ENCODE assay signal across 19 mouse cellular contexts in the genomic region with DNA sequence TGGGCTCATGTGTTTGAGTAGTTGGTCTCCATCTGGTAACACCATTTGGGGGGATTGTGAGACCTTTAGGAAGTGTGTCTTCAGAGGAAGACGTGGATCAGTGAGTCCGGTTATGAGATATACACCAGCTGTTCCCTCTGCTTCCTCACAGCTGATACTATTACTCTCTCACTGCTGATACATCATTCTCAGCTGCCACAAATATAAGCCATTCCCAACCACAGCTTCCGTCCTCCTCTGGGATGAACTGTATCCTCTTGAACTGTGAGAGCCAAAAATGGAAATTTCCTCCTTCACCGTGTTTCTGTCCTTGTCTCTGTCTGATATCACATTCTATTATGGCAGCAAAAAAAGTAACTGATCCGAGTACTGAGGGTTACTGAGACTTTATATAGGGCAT.
"Had no signal": no experiment of that assay in that cellular context is flagged by ENCODE, and none has a peak within 500 bp of the region (broad histone marks: within the 10 kb centered on the region; RNA-seq: fewer than 3 reads in every experiment).

No protein-coding gene starts in this region.

- H3K9me3 ChIP-seq: limb, embryonic 10.5 days; limb, embryonic 13.5 days; liver, embryonic 13.5 days; midbrain, embryonic 13.5 days; neural tube, embryonic 13.5 days had no signal

- H3K9ac ChIP-seq: limb, embryonic 13.5 days; liver, embryonic 13.5 days; midbrain, embryonic 13.5 days; neural tube, embryonic 13.5 days had no signal

- H3K4me3 ChIP-seq: layer of hippocampus, adult 2 months; limb, embryonic 10.5 days; limb, embryonic 13.5 days; liver, embryonic 13.5 days; midbrain, embryonic 13.5 days; neural tube, embryonic 13.5 days had no signal

- H3K27ac ChIP-seq: kidney, postnatal 0 days; layer of hippocampus, adult 2 months; limb, embryonic 10.5 days; limb, embryonic 13.5 days; liver, embryonic 13.5 days; macrophage; midbrain, embryonic 13.5 days; neural tube, embryonic 13.5 days had no signal

- H3K27me3 ChIP-seq: limb, embryonic 13.5 days; liver, embryonic 13.5 days; midbrain, embryonic 13.5 days; neural tube, embryonic 13.5 days had no signal

- H3K36me3 ChIP-seq: limb, embryonic 10.5 days; limb, embryonic 13.5 days; liver, embryonic 13.5 days; midbrain, embryonic 13.5 days; neural tube, embryonic 13.5 days had no signal

- H3K4me2 ChIP-seq: limb, embryonic 13.5 days; liver, embryonic 13.5 days; midbrain, embryonic 13.5 days; neural tube, embryonic 13.5 days had no signal

- DNase-seq: kidney, adult 2 months; kidney, postnatal 25 days; layer of hippocampus, adult 9-11 months; liver; liver, embryonic 13.5 days; lung, adult 2 months; lung, postnatal 14 days; retina, postnatal 1 day; right cerebral cortex, postnatal 25 days; thymus, adult 18-20 months; thymus, postnatal 36 days had no signal

- ATAC-seq: intestine, postnatal 0 days; midbrain, embryonic 13.5 days had no signal
